Mouse (Mus musculus): ENCODE results near the gene Slc43a2. TPM values are rescaled to one million over a fixed set of nuclear protein-coding genes. Genes with fewer than 3 reads are reported as not detected.

The Slc43a2 gene
- polyA plus RNA-seq, 1 experiment from 2014 or later: 6.4 TPM

DNA sequence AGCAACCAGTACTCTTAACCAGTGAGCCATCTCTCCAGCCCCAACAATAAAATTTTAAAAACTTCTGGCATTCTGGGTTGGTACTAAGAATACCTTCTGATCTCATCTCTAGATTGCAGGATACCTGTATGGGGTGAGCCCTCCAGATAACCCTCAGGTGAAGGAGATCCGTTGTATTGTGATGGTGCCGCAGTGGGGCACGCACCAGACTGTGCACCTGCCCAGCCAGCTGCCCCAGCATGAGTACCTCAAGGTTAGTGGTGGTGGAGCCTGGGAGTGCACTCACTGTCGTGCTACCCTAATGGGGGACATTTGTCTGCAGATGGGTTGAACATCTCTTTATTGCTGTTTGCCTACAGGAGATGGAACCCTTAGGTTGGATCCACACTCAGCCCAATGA, 23.3 kb upstream of the Slc43a2 start:
- peaks cover 66% of the 10 kb centered on the region for H3K36me3 ChIP-seq (ENCODE audit: insufficient read depth)
- no peaks in the 10 kb centered on the region for H3K27me3 ChIP-seq (ENCODE audit: insufficient read depth, low read length)
- no peak for TF ChIP-seq CTCF (IDR thresholded peaks at IDR 0.05; ENCODE audit: low read depth)
- no peak overlapping the region for H3K4me3 ChIP-seq (ENCODE audit: low read depth, low read length)
- WGBS: 92% methylated on average over 4 of the region's 4 CpGs
- no peak for ATAC-seq (ENCODE audit: insufficient read depth)
- no peak overlapping the region for H3K4me2 ChIP-seq
- H3K9ac ChIP-seq: no peak overlapping the region
- no peak overlapping the region for H3K27ac ChIP-seq (ENCODE audit: low read depth)
- peaks cover 8% of the 10 kb centered on the region for H3K4me1 ChIP-seq (ENCODE audit: insufficient read depth)
- no peaks in the 10 kb centered on the region for H3K9me3 ChIP-seq (ENCODE audit: low read depth, low read length)
- no peak for DNase-seq

DNA sequence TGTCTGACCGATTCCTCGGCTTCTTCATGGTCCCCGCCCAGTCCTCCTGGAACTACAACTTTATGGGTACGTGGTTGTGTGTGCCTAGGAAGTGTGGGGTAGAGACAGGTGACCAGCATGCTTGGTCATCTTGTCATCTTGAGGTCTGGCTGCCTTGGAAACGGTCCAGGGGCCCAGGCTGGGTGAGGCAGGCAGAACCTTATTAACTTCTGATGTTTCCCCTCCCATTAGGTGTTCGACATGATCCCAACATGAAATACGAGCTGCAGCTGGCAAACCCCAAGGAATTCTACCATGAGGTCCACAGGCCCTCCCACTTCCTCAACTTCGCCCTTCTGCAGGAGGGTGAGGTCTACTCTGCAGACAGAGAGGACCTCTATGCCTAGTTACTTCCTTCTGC, 22.6 kb upstream of the Slc43a2 start:
- WGBS: 65% methylated on average over 8 of the region's 8 CpGs
- no peak overlapping the region for H3K27ac ChIP-seq (ENCODE audit: low read depth)

DNA sequence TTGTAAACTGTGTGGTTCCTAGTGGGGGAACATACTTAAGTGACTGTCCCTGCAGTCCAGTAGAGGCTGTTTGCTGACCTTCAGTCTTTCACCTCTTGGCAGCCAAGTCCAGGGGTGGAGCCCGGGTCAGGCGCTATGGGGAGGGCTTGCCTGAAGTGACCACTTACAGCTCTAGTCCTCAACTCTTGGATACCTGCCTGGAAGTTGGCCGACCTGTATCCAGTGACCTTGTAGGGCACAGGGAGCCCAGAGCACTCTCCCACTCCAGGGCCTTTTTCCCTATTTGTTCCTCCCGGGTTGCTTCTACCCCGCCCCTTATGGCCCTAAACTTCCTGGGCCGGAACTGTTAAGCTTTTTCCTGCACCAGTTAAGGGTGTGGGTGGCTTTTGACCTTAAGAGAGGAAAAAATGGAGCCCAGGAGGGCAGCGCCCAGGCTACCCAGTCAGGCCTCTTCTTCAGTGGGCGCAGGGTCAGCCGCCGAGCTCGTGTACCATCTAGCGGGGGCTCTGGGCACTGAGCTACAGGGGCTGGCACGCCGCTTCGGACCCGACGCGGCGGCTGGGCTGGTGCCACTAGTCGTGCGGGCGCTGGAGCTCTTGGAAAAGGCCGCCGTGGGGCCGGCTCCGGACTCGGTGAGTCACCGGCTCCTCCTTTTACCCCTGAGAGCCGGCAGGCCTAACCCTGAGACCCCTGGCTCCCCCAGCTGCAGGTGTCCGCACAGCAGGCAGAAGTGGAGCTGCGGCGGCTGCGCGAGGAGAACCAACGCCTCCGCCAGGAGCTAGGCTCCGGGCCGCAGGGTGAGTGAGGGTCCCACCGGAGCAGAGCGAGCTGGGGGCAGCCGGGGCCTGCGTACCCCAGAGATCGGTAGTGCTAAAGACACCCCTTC, 21.5 kb upstream of the Slc43a2 start, which contains the start of gene Rilp:
TSS of gene Rilp (plus strand) at position 354 of the 886 bp plus-strand sequence.
- H3K9me3 ChIP-seq (ENCODE audit: low read depth, low read length): no peaks in the 10 kb centered on the region
- H3K27me3 ChIP-seq (ENCODE audit: insufficient read depth, low read length): no peaks in the 10 kb centered on the region
- H3K4me3 ChIP-seq (ENCODE audit: low read depth, low read length): peak within 1 kb of the TSS; percentile 47
- ATAC-seq (ENCODE audit: insufficient read depth) (peak; percentile 70), DNase-seq (peak; percentile 71)
- peak within 1 kb of the TSS; percentile 99 for H3K4me2 ChIP-seq
- H3K36me3 ChIP-seq (ENCODE audit: insufficient read depth): peaks cover 48% of the 10 kb centered on the region
- WGBS: 2% methylated on average over 43 of the region's 43 CpGs
- H3K4me1 ChIP-seq (ENCODE audit: insufficient read depth): peaks cover 8% of the 10 kb centered on the region
- peak within 1 kb of the TSS; percentile 56 for H3K9ac ChIP-seq
- peak; percentile 46 for TF ChIP-seq CTCF (IDR thresholded peaks at IDR 0.05; ENCODE audit: low read depth)
- peak within 1 kb of the TSS; percentile 82 for H3K27ac ChIP-seq (ENCODE audit: low read depth)

More for the DNA sequence above, 22.6 kb upstream of the Slc43a2 start:
- no peak for TF ChIP-seq CTCF (IDR thresholded peaks at IDR 0.05; ENCODE audit: low read depth)
- ATAC-seq (ENCODE audit: insufficient read depth): no peak
- Histone ChIP-seq H3K4me3 (ENCODE audit: low read depth, low read length) (no peak overlapping the region), H3K4me2 (no peak overlapping the region), H3K27me3 (ENCODE audit: insufficient read depth, low read length) (no peaks in the 10 kb centered on the region), H3K4me1 (ENCODE audit: insufficient read depth) (peaks cover 8% of the 10 kb centered on the region), H3K9me3 (ENCODE audit: low read depth, low read length) (no peaks in the 10 kb centered on the region), H3K9ac (no peak overlapping the region), H3K36me3 (ENCODE audit: insufficient read depth) (peaks cover 58% of the 10 kb centered on the region)
- peak; percentile 9 for DNase-seq

DNA sequence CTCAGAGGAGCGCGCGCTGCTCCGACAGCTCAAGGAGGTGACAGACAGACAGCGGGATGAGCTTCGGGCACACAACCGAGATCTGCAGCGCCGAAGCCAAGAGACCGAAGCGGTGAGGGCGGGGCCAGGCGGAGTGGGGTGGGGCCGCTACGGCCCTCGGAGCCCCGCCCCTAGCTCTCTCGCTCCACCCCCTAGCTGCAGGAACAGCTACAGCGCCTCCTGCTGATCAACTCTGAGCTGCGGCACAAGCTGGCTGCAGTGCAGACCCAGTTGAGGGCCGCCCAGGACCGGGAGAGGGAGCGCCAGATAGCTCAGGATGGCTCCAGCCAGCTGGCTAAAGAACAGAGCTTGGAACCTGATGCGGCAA, 20.9 kb upstream of the Slc43a2 start:
- 2% methylated on average over 24 of the region's 24 CpGs for WGBS
- Histone ChIP-seq H3K4me1 (ENCODE audit: insufficient read depth) (peaks cover 8% of the 10 kb centered on the region), H3K9ac (peak overlapping the region; percentile 56), H3K4me3 (ENCODE audit: low read depth, low read length) (peak overlapping the region; percentile 47), H3K4me2 (peak overlapping the region; percentile 99), H3K27me3 (ENCODE audit: insufficient read depth, low read length) (no peaks in the 10 kb centered on the region), H3K27ac (ENCODE audit: low read depth) (peak overlapping the region; percentile 82), H3K9me3 (ENCODE audit: low read depth, low read length) (no peaks in the 10 kb centered on the region), H3K36me3 (ENCODE audit: insufficient read depth) (peaks cover 41% of the 10 kb centered on the region)
- ATAC-seq (ENCODE audit: insufficient read depth) (peak; percentile 89), DNase-seq (peak; percentile 95)
- TF ChIP-seq CTCF (IDR thresholded peaks at IDR 0.05; ENCODE audit: low read depth): peak; percentile 91

DNA sequence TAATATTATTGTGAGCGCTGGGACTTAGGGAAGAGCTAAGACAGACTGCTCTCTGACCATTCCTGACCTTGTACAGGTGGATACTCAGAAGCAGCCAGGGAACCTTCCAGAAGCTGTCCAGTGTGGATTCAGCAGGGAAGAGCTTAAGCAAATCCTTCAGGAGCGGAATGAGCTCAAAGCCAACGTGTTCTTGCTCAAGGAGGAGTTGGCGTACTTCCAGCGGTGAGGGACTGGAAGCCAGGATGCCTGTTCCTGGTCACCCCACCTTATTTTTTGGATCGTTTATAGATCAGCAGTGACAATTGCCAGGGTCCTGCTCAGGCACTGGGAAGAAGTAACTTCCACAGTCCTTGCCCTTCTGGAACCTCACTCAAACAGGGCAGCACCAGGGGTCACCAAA, 20.3 kb upstream of the Slc43a2 start:
- Histone ChIP-seq H3K9ac (no peak overlapping the region), H3K4me3 (ENCODE audit: low read depth, low read length) (no peak overlapping the region), H3K4me2 (no peak overlapping the region), H3K4me1 (ENCODE audit: insufficient read depth) (peaks cover 8% of the 10 kb centered on the region), H3K36me3 (ENCODE audit: insufficient read depth) (peaks cover 35% of the 10 kb centered on the region), H3K27ac (ENCODE audit: low read depth) (no peak overlapping the region), H3K27me3 (ENCODE audit: insufficient read depth, low read length) (no peaks in the 10 kb centered on the region), H3K9me3 (ENCODE audit: low read depth, low read length) (no peaks in the 10 kb centered on the region)
- TF ChIP-seq CTCF (IDR thresholded peaks at IDR 0.05; ENCODE audit: low read depth): no peak
- ATAC-seq (ENCODE audit: insufficient read depth) (no peak), DNase-seq (peak; percentile 30)
- 72% methylated on average over 6 of the region's 6 CpGs for WGBS

DNA sequence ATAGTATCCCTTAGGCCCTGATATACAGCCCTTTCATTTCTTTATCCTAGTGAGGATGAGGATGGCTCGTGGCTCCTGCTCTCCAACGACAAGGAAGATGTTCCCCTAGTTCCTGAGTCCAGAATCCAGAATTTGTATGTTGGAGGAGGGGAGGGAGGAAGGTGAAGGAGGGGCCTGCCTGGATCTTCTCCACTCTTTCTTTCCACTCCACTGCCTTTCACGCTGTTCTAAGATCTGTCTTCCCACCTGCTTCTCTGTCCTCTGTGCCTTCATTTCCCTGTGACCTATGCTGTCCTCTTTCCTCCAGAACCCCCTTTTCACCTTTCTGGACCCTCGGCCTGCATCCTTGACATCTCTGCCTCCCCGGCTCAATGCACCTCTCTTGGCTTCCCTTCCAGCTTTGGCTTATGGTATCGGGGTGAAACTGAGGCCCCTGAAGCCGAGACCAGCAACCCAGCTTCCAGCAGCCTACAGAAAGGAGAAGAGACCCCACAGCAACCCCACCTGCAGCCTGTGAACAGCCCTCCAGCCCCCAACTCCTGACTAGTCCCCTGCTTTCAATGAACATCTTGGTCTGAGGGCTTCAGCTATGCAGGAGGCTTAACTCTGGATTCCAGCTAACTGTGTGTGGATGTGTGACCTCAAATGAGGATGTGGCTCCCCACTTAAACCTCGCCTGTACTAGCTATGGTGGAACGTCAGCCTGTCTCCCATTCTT, 19.0 kb upstream of the Slc43a2 start:
- no peak for ATAC-seq (ENCODE audit: insufficient read depth)
- H3K9me3 ChIP-seq (ENCODE audit: low read depth, low read length): no peaks in the 10 kb centered on the region
- 72% methylated on average over 9 of the region's 9 CpGs for WGBS
- H3K4me2 ChIP-seq: no peak overlapping the region
- DNase-seq: no peak
- H3K27me3 ChIP-seq (ENCODE audit: insufficient read depth, low read length): no peaks in the 10 kb centered on the region
- peaks cover 24% of the 10 kb centered on the region for H3K36me3 ChIP-seq (ENCODE audit: insufficient read depth)
- no peak overlapping the region for H3K27ac ChIP-seq (ENCODE audit: low read depth)
- H3K9ac ChIP-seq: no peak overlapping the region; the same call in 1 of the 2 replicates
- peaks cover 8% of the 10 kb centered on the region for H3K4me1 ChIP-seq (ENCODE audit: insufficient read depth)
- TF ChIP-seq CTCF (IDR thresholded peaks at IDR 0.05; ENCODE audit: low read depth): no peak
- no peak overlapping the region for H3K4me3 ChIP-seq (ENCODE audit: low read depth, low read length)

DNA sequence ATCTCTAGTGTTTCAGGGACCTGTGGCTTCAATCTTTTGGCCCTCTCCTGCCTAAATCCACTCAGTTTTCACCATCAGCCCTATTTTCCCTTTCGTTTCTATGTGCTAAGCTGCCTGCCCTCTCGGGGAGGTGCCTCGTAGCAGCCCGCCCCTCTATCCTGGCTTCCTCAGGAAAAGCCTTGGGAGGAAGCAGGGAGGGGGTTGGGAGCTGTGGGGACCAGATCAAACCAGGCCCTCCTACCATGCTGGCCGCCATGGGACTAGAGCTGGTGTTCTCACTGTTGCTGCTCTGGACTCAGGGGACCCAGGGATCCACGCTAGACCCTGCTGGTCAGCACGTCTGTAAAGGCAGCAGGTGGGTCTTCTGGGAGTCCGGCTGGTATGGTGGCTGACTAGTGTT, 18.2 kb upstream of the Slc43a2 start, which contains the start of gene Scarf1:
TSS of gene Scarf1 (plus strand) at position 205 of the 400 bp plus-strand sequence.
- no peaks in the 10 kb centered on the region for H3K9me3 ChIP-seq (ENCODE audit: low read depth, low read length)
- ATAC-seq (ENCODE audit: insufficient read depth) (no peak), DNase-seq (peak; percentile 64)
- H3K27ac ChIP-seq (ENCODE audit: low read depth): no peak within 1 kb of the TSS
- no peak for TF ChIP-seq CTCF (IDR thresholded peaks at IDR 0.05; ENCODE audit: low read depth)
- H3K4me3 ChIP-seq (ENCODE audit: low read depth, low read length): peak within 1 kb of the TSS; percentile 27
- H3K36me3 ChIP-seq (ENCODE audit: insufficient read depth): peaks cover 15% of the 10 kb centered on the region
- H3K4me2 ChIP-seq: peak within 1 kb of the TSS; percentile 48
- WGBS: 53% methylated on average over 8 of the region's 8 CpGs
- H3K9ac ChIP-seq: peak within 1 kb of the TSS; percentile 2; the same call in 1 of the 2 replicates
- no peaks in the 10 kb centered on the region for H3K27me3 ChIP-seq (ENCODE audit: insufficient read depth, low read length)
- H3K4me1 ChIP-seq (ENCODE audit: insufficient read depth): peaks cover 8% of the 10 kb centered on the region
